Mouse (Mus musculus) testis, adult 2 months (tissue): ENCODE data around the gene 9330161L09Rik. TPM values are rescaled to one million over a fixed set of nuclear protein-coding genes. Genes with fewer than 3 reads are reported as not detected.
A peak's percentile ranks its signal among the peaks of the same experiment; 100 is the strongest.

Experiments
- H3K27ac ChIP-seq: fragments of 200-500 bp; 2 replicates; pipeline ENCODE4 v1.5.1; 2012; ENCODE audit warnings: low read depth, low read length; ENCODE audit not compliant: control insufficient read depth, insufficient read depth
- H3K27me3 ChIP-seq: fragments of 200-500 bp; 2 replicates; pipeline ENCODE4 v1.6.1; 2012; ENCODE audit warnings: mild to moderate bottlenecking, low read length, moderate library complexity; ENCODE audit not compliant: control insufficient read depth, insufficient read depth
- H3K36me3 ChIP-seq: fragments of 200-500 bp; 2 replicates; pipeline ENCODE4 v1.6.1; 2012; ENCODE audit warnings: mild to moderate bottlenecking, low read length; ENCODE audit not compliant: control insufficient read depth, insufficient read depth
- H3K4me1 ChIP-seq: fragments of 200-500 bp; 2 replicates; pipeline ENCODE4 v1.6.1; 2012; ENCODE audit warnings: low read length; ENCODE audit not compliant: control insufficient read depth, insufficient read depth
- H3K4me3 ChIP-seq: fragments of 200-500 bp; 2 replicates; pipeline ENCODE4 v1.5.1; 2012; ENCODE audit warnings: low read depth, mild to moderate bottlenecking, low read length, moderate library complexity, mixed read lengths; ENCODE audit not compliant: control insufficient read depth
- CTCF ChIP-seq: fragments of 200-500 bp; IDR thresholded peaks from 2 replicates; pipeline ENCODE4 v1.5.1; 2012; ENCODE audit warnings: low read depth, mild to moderate bottlenecking, inconsistent platforms, low read length, moderate library complexity; ENCODE audit not compliant: control insufficient read depth, insufficient read depth, insufficient replicate concordance
- POLR2A ChIP-seq: fragments of 200-500 bp; IDR thresholded peaks from 2 replicates; pipeline ENCODE4 v1.6.1; 2012; ENCODE audit warnings: low read depth, mild to moderate bottlenecking, inconsistent platforms, low read length, moderate library complexity; ENCODE audit not compliant: control insufficient read depth
- polyA plus RNA-seq: library from polyadenylated mRNA; depleted of rRNA; stranded (reverse); fragments of >200 nt; gene quantifications from 2 replicates; pipeline ENCODE4 v1.2.3, GENCODE M21; 2012

9330161L09Rik gene
- polyA plus RNA-seq, 1 experiment, result 0.52 TPM

- no peak overlapping the region for H3K4me3 ChIP-seq
- no peaks in the 10 kb centered on the region for H3K4me1 ChIP-seq
- H3K36me3 ChIP-seq, result no peaks in the 10 kb centered on the region; the same call in none of the 2 replicates
- H3K27me3 ChIP-seq, result no peaks in the 10 kb centered on the region
- no peak overlapping the region for H3K27ac ChIP-seq
- TF ChIP-seq POLR2A (no peak), CTCF (no peak)
These were observed 524 bp upstream of the 9330161L09Rik start for GRCm38 (mm10) chr12:103408144-103408543.

GRCm38 (mm10) chr12:103404131-103404530, 3.5 kb downstream of the 9330161L09Rik start:
- Histone ChIP-seq H3K4me3 (no peak overlapping the region), H3K27me3 (no peaks in the 10 kb centered on the region), H3K36me3 (no peaks in the 10 kb centered on the region; the same call in 1 of the 2 replicates), H3K4me1 (no peaks in the 10 kb centered on the region), H3K27ac (no peak overlapping the region)
- no peak for TF ChIP-seq CTCF
- TF ChIP-seq POLR2A, result no peak

DNA sequence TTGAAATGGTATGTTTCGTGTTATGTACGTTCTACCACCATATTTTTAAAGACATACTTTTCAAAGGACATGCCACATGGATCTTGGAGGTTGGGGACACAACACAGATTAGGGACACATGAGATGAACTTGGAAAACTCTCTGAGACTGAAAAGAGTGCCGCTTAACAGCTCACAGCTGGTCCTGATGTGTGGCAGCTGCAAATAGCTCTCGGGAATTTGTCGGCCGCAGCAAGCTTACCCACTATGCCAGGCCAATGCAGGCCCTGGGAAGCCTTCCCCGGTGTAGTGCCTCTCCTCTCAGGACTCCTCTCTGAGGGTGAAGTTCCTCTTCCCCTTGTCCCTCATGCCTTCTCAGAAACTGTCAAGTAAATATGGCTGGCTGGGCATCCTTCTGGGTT, 10.9 kb downstream of the 9330161L09Rik start:
- Histone ChIP-seq H3K36me3 (no peaks in the 10 kb centered on the region), H3K4me1 (no peaks in the 10 kb centered on the region; the same call in 1 of the 2 replicates), H3K4me3 (no peak overlapping the region), H3K27ac (no peak overlapping the region), H3K27me3 (no peaks in the 10 kb centered on the region)
- TF ChIP-seq CTCF (no peak), POLR2A (no peak)

- no peak overlapping the region for H3K4me3 ChIP-seq
- no peaks in the 10 kb centered on the region for H3K27me3 ChIP-seq
- H3K4me1 ChIP-seq, result no peaks in the 10 kb centered on the region; the same call in 1 of the 2 replicates
- H3K36me3 ChIP-seq, result no peaks in the 10 kb centered on the region
- H3K27ac ChIP-seq, result no peak overlapping the region
- TF ChIP-seq POLR2A (no peak), CTCF (no peak)
These were observed 11.9 kb downstream of the 9330161L09Rik start for GRCm38 (mm10) chr12:103395486-103396275.

GRCm38 (mm10) chr12:103393528-103393927, 14.1 kb downstream of the 9330161L09Rik start:
- no peaks in the 10 kb centered on the region for H3K27me3 ChIP-seq
- H3K4me3 ChIP-seq, result peak overlapping the region; percentile 27; the same call in 1 of the 2 replicates
- no peak overlapping the region for H3K27ac ChIP-seq
- no peaks in the 10 kb centered on the region for H3K36me3 ChIP-seq
- TF ChIP-seq POLR2A (no peak), CTCF (no peak)
- peaks cover 4% of the 10 kb centered on the region; the same call in 1 of the 2 replicates for H3K4me1 ChIP-seq

DNA sequence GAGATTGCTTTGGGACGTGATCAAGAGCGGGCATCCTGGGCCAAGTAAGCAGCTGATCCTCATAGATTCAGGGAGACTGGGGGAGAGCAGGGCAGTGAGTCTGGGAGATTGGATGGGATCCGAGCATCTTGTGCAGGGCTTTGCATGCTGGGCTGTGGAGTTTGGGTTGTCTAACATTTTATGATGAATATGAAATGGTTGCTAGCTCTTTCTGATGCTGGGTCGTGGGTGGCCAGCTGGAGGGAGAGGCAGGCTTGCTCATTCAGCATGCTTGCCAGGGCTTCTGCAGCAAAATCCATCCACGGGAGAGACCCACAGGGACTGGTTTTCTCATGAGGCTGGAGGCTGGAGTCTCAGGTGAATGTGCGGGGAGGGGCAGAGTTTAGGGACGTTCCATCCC, 16.5 kb downstream of the 9330161L09Rik start:
- Histone ChIP-seq H3K4me3 (peak overlapping the region; percentile 59), H3K27me3 (no peaks in the 10 kb centered on the region), H3K4me1 (peaks cover 4% of the 10 kb centered on the region; the same call in 1 of the 2 replicates), H3K27ac (no peak overlapping the region), H3K36me3 (no peaks in the 10 kb centered on the region)
- no peak for TF ChIP-seq POLR2A

DNA sequence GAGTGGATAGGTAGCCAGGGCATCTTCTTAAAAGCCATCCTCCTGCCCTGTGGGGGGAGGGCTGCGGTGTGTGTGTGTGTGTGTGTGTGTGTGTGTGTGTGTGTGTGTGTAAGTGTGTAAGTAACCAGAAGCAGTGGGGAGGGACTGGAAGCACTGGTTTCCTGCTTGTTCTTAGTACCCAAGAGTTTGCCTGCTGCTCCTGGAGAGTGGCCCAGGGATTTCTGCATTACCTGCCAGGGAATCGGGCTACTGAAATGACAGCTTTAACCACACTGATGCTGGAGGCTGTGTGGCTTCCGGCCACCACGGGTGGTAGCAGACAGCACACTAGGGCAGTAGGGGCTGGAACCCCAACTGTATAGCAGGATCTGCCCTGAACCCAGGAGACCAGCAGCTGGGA, 17.6 kb downstream of the 9330161L09Rik start:
- TF ChIP-seq POLR2A, result no peak
- TF ChIP-seq CTCF, result no peak
- no peaks in the 10 kb centered on the region for H3K36me3 ChIP-seq
- no peak overlapping the region for H3K27ac ChIP-seq
- peaks cover 4% of the 10 kb centered on the region; the same call in 1 of the 2 replicates for H3K4me1 ChIP-seq
- no peaks in the 10 kb centered on the region for H3K27me3 ChIP-seq
- peak overlapping the region; percentile 96 for H3K4me3 ChIP-seq
